Mouse (Mus musculus): Measurements from ENCODE around the gene Grk2.
"Not testable (repeated sequence)": the region's sequence is repeated elsewhere in the genome, so short reads cannot be mapped to it uniquely, and the experiment has no call there.

The Grk2 gene

DNA sequence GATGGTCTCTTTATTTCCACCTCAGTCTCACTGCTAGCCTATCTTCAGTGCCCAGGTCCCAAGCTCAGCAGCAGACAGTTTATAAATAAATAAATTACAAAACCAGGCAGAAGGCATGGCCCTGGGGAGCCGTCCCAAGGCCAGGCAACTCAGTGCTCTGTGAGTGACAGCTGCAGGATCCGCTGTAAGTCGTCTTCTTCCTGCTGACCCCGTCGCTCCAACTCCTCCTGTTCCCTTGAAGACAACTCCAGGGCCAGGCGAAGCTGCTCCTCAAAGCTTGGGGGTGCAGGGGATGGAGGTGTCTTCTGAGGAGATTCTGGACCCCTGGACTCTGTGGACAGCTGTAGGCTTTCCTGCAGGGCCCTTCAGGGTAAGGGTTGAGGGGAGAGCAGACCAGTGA lies 35.8 kb downstream of the Grk2 start:
- DNase-seq (ENCODE audit: low spot score in 2 of 2): no peak

GRCm38 (mm10) chr19:4268566-4269361 lies 37.3 kb downstream of the Grk2 start, which contains the start of gene Ssh3:
Gene Ssh3 (minus strand): TSS chr19:4269180.
- DNase-seq (ENCODE audit: low spot score in 2 of 2): peak; percentile 64 to 75

DNA sequence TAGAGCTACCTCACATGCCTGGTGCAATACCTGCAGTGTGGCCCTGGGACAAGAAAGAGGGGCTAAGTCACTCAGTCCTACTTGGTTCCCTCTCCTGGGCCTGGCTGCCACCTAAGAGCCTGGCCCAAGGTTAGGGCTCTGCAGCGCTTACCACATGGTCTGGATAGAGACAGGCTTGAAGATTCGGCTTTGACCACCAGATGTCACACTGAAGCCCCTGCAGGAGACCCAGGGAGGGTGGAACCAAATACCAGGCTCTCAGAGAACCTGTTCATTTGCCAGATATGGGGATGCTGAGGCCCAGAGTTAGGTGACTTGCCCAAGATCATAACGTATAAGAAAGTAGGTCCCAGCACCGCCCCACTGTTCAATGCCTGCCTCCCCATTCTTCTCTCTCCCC lies 40.1 kb downstream of the Grk2 start:
- DNase-seq (ENCODE audit: low spot score in 2 of 2): no peak

DNA sequence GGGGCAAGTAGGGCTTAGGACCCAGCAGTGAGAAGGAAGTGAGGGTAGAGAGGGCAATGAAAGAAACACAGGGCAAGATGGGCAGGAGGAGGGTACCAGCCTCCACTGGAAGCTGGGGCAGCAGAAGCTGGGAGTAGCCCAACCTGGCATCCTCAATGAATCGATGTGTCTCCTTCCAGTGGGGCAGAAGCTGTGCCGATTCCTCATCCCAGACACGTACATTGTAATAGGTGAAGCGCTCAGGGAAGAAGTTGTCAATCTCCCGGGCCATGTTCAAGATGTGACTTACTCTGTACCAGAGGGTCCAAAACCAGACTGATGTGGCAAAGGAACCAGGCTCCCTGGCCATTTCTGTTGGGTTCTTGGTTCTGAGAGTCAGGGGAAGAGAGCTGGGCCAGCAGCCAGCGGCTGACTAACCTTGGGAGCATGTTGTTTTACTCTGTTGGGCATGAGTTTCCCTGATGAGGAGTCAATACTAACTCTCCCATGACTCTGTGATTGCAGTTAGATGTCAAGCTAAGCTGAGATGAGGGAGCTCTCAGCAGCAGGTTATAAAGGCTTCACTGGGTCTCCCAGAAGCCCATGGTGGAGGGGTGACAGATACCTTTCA lies 41.7 kb downstream of the Grk2 start:
- no peak for DNase-seq (ENCODE audit: low spot score in 2 of 2)

GRCm38 (mm10) chr19:4263702-4264101 lies 42.3 kb downstream of the Grk2 start:
- DNase-seq (ENCODE audit: low spot score in 2 of 2): no peak

- no peak for DNase-seq (ENCODE audit: low spot score in 2 of 2)
Measured at GRCm38 (mm10) chr19:4262756-4263155, 43.3 kb downstream of the Grk2 start.

- no peak for DNase-seq (ENCODE audit: low spot score in 2 of 2)
Measured at GRCm38 (mm10) chr19:4261038-4261698, 44.9 kb downstream of the Grk2 start.

- DNase-seq (ENCODE audit: low spot score in 2 of 2): no peak
Measured at GRCm38 (mm10) chr19:4257897-4258252, 48.1 kb downstream of the Grk2 start.

GRCm38 (mm10) chr19:4257216-4257896 lies 48.7 kb downstream of the Grk2 start:
- peak; percentile 86 to 90 for DNase-seq (ENCODE audit: low spot score in 2 of 2)

DNA sequence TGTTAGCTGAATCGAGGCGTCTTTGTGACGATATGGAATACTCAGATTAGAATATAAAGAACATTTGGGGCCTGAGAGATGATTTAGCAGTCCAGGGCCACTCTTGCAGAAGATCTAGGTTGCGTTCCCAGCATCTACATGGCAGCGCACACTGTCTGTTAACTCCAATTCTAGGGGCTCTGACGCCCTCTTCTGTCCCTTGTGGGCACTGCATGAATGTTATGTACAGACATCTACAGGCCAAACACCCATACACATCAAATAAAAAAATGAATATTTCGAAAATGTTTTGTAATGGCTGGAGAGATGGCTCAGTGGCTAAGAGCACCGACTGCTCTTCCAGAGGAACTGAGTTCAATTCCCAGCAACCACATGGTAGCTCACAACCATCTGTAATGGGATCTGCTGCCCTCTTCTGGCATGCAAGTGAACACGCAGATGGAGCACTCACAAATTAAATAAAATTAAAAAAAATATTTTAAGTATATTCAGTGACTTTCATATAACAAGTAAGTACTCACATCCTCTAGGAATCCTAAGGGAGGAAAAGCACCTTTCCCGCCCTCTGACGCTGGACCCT lies 50.3 kb downstream of the Grk2 start:
- no peak for DNase-seq (ENCODE audit: low spot score in 2 of 2)

DNA sequence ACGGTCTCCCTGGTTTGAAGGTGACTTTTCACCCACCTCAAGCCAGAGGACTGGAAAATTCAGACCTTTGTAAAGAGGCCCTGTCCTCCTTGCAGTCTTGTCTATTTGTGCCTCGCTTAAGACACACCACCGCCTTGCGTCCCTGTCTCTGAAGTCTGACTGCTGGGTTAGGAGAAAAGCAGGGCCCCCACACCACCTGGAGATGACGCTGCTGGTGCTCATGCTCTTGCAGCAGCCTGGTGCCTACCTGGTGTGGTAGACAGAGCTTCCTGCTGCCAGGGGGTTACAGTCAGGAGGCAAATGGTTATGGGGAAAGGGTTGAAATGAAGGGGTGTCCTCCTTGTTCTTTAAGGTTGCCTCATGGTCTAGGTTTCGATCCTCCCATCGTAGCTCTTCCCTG lies 51.8 kb downstream of the Grk2 start:
- DNase-seq (ENCODE audit: low spot score in 2 of 2): no peak

DNA sequence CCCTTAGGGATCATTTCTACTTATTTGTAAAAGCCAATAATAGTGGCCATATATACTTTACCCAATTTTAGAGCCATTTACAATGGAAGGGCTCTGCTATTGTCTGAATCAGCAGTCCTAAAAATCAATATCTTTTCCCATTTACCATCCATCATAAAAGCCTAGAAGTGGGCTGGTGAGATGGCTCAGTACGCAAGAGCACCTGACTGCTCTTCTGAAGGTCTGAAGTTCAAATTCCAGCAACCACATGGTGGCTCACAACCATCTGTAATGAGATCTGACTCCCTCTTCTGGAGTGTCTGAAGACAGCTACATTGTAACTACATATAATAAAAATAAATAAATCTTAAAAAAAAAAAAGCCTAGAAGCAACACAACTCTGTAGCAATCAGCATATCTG lies 57.3 kb downstream of the Grk2 start:
- not testable (repeated sequence) for DNase-seq (ENCODE audit: low spot score in 2 of 2)

- no peak for DNase-seq (ENCODE audit: low spot score in 2 of 2)
Measured at GRCm38 (mm10) chr19:4247010-4247409, 59.0 kb downstream of the Grk2 start.

DNA sequence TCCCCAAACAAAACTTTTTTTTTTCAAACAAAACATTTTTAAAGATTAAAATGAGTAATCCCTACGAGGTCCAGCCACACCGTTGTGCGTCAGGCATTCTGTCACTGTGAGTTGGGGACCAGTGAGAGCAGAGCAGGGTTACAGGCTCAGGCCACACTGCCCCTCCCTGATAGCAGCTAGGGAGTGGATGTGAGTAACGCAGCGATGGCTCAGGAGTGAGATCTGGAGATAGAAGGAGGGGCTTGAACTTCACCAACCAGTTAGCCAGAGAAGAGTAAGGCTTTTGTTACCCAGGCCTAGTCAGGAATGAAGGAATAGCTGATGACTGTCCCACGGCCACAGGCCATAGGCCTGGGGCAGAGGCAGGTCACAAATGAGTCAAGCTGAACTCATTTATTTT lies 61.2 kb downstream of the Grk2 start:
- DNase-seq (ENCODE audit: low spot score in 2 of 2): no peak

GRCm38 (mm10) chr19:4242416-4242815 lies 63.6 kb downstream of the Grk2 start:
- DNase-seq (ENCODE audit: low spot score in 2 of 2): no peak

DNA sequence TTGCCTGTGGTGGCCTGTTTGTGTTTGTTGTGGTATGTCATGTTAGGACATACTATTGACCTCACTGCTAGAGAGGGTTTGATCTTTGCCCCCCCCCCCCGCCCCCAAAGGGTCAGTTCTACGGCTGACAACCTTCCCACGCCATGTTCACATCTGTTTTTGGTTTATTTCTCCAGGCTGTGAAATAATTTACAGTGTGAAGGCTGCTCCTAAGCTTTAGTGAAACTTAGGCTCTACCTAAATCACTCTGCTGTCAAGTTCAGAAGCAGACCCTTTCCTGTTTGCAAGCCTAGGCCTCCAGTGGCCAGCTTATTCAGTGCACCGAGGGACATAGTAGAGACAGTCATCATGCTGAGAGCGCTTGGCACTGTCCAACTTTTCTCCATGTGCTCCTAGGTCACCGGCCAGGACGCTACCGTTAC lies 65.8 kb downstream of the Grk2 start:
- no peak for DNase-seq (ENCODE audit: low spot score in 2 of 2)

Data from right cerebral cortex, postnatal 36 days (tissue).